Comparison of ENCODE assay signal across 26 mouse cellular contexts in the genomic region with DNA sequence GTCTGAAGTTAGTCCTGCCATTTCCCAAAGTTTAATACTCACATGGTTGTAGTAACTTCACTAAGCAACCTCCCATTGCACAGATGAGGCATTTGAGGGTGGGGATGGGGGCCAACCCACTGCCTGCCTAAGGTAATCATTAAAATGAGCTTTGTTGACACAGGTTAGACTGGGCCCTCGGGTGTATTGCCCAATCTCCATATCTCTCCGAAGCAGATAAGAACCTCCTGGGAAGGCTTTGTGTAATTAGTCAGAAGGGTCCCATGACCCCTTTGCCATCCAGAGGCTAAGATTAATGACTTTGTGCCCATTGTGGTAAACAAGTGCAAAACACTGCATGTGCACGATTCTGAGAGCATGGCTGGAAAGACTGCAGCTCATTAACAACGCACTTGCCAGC. TPM values are rescaled to one million over a fixed set of nuclear protein-coding genes. Genes with fewer than 3 reads are reported as not detected.
DNase-seq lines count a peak whose midpoint lies in the region; ATAC-seq and TF ChIP-seq lines count a peak whose summit lies in the region.
"Had no signal": no experiment of that assay in that cellular context is flagged by ENCODE, and none has a peak within 500 bp of the region (broad histone marks: within the 10 kb centered on the region; RNA-seq: fewer than 3 reads in every experiment).

No protein-coding gene starts in this region.

- no peak for TF ChIP-seq POLR2A in kidney, adult 2 months (IDR thresholded peaks at IDR 0.05; ENCODE audit: low read depth, low read length)

- H3K27me3 ChIP-seq in intestine, embryonic 15.5 days (replicated peaks): no peaks in the 10 kb centered on the region
- no peaks in the 10 kb centered on the region for H3K27me3 ChIP-seq in intestine, postnatal 0 days (replicated peaks; ENCODE audit: control insufficient read depth, insufficient read depth, low read length)
- H3K27me3 ChIP-seq in liver, embryonic 14.5 days (ENCODE audit: control insufficient read depth, insufficient read depth, low read length): no peaks in the 10 kb centered on the region
- no peaks in the 10 kb centered on the region for H3K27me3 ChIP-seq in stomach, embryonic 16.5 days (ENCODE audit: control insufficient read depth, insufficient read depth, low read length)
- no peaks in the 10 kb centered on the region for H3K27me3 ChIP-seq in kidney, adult 2 months (replicated peaks; ENCODE audit: control insufficient read depth, insufficient read depth, low read length)
- H3K27me3 ChIP-seq: forebrain, embryonic 15.5 days; hindbrain, embryonic 12.5 days; limb, embryonic 12.5 days; lung, embryonic 15.5 days; neural tube, embryonic 12.5 days had no signal

- no peak for TF ChIP-seq EP300 in liver, embryonic 14.5 days (IDR thresholded peaks at IDR 0.05; ENCODE audit: low read depth)

- H3K9me3 ChIP-seq in intestine, embryonic 15.5 days: no peaks in the 10 kb centered on the region
- no peaks in the 10 kb centered on the region for H3K9me3 ChIP-seq in intestine, postnatal 0 days (ENCODE audit: control insufficient read depth)
- no peaks in the 10 kb centered on the region for H3K9me3 ChIP-seq in liver, embryonic 14.5 days (ENCODE audit: control insufficient read depth, low read length)
- no peaks in the 10 kb centered on the region for H3K9me3 ChIP-seq in stomach, embryonic 16.5 days (replicated peaks; ENCODE audit: control insufficient read depth, low read length)
- H3K9me3 ChIP-seq: forebrain, embryonic 15.5 days; hindbrain, embryonic 12.5 days; limb, embryonic 12.5 days; lung, embryonic 15.5 days; neural tube, embryonic 12.5 days had no signal

- no peaks in the 10 kb centered on the region for H3K4me1 ChIP-seq in intestine, embryonic 15.5 days (replicated peaks)
- H3K4me1 ChIP-seq in intestine, postnatal 0 days (replicated peaks; ENCODE audit: control insufficient read depth, insufficient read depth, low read length): no peaks in the 10 kb centered on the region
- peaks cover 0 to 12% of the 10 kb centered on the region in 2 experiments; a peak in 2 of 4 replicates for H3K4me1 ChIP-seq in liver, embryonic 14.5 days (replicated peaks; ENCODE audit: control insufficient read depth in 2 of 2, insufficient read depth in 2 of 2, low read length in 1 of 2)
- no peaks in the 10 kb centered on the region for H3K4me1 ChIP-seq in stomach, embryonic 16.5 days (ENCODE audit: control insufficient read depth, insufficient read depth, low read length)
- H3K4me1 ChIP-seq in kidney, adult 2 months (ENCODE audit: control insufficient read depth, insufficient read depth, low read length): no peaks in the 10 kb centered on the region
- H3K4me1 ChIP-seq: hindbrain, embryonic 12.5 days; limb, embryonic 12.5 days; neural tube, embryonic 12.5 days had no signal

- peak; percentile 94 for ATAC-seq in intestine, embryonic 15.5 days
- ATAC-seq in intestine, postnatal 0 days: peak; percentile 53
- peak; percentile 79 for ATAC-seq in liver, embryonic 14.5 days (ENCODE audit: insufficient read depth)
- peak; percentile 92 for ATAC-seq in stomach, embryonic 16.5 days (ENCODE audit: insufficient read depth, low FRiP score)
- ATAC-seq: forebrain, embryonic 15.5 days had no signal

- peak in 2 of 3 experiments; percentile 22 to 27 for DNase-seq in liver, embryonic 14.5 days (ENCODE audit: low read depth in 3 of 3, low spot score in 3 of 3)
- DNase-seq in kidney, adult 2 months: no peak
- no peak for DNase-seq in embryo, embryonic 9.5 days (ENCODE audit: extremely low spot score)
- DNase-seq in right cerebral cortex, postnatal 10 days (ENCODE audit: low spot score in 2 of 2): no peak
- DNase-seq: adrenal gland, postnatal 14 days; cerebellum, adult 2 months; cerebellum, postnatal 25 days; embryo, embryonic 11 days; kidney, postnatal 25 days; lung, postnatal 36 days; midbrain, embryonic 14.5 days; right cerebral cortex, postnatal 25 days; spleen, adult 18-20 months; thymus, adult 18-20 months had no signal

- 25% methylated on average over 4 of the region's 4 CpGs for WGBS in intestine, embryonic 15.5 days
- WGBS in intestine, postnatal 0 days: 11% methylated on average over 4 of the region's 4 CpGs
- WGBS in liver, embryonic 14.5 days (ENCODE audit: insufficient replicate concordance): 25% methylated on average over 4 of the region's 4 CpGs
- 15% methylated on average over 4 of the region's 4 CpGs for WGBS in stomach, embryonic 16.5 days
- WGBS in kidney, adult 2 months: 61% methylated on average over 4 of the region's 4 CpGs

- H3K27ac ChIP-seq in intestine, embryonic 15.5 days: no peak overlapping the region
- H3K27ac ChIP-seq in intestine, postnatal 0 days (ENCODE audit: low read depth, low read length): no peak overlapping the region
- H3K27ac ChIP-seq in liver, embryonic 14.5 days: no peak overlapping the region
- H3K27ac ChIP-seq in stomach, embryonic 16.5 days (ENCODE audit: low read length): no peak overlapping the region
- H3K27ac ChIP-seq in kidney, adult 2 months (ENCODE audit: insufficient read depth, low read depth, low read length): no peak overlapping the region
- H3K27ac ChIP-seq: forebrain, embryonic 15.5 days; hindbrain, embryonic 12.5 days; layer of hippocampus, adult 2 months; limb, embryonic 12.5 days; lung, embryonic 15.5 days; neural tube, embryonic 12.5 days had no signal

- no peak overlapping the region for H3K4me2 ChIP-seq in intestine, embryonic 15.5 days (replicated peaks)
- H3K4me2 ChIP-seq in intestine, postnatal 0 days (replicated peaks; ENCODE audit: low read depth): no peak overlapping the region; the same call in 1 of the 2 replicates
- no peak overlapping the region for H3K4me2 ChIP-seq in liver, embryonic 14.5 days (ENCODE audit: low read depth)
- H3K4me2 ChIP-seq in stomach, embryonic 16.5 days (ENCODE audit: low read depth, low read length): no peak overlapping the region
- H3K4me2 ChIP-seq: forebrain, embryonic 15.5 days; heart, embryonic 11.5 days; hindbrain, embryonic 12.5 days; limb, embryonic 12.5 days; lung, embryonic 15.5 days; neural tube, embryonic 12.5 days had no signal

- no peaks in the 10 kb centered on the region for H3K36me3 ChIP-seq in intestine, embryonic 15.5 days
- H3K36me3 ChIP-seq in intestine, postnatal 0 days (ENCODE audit: control insufficient read depth, insufficient read depth): no peaks in the 10 kb centered on the region
- no peaks in the 10 kb centered on the region for H3K36me3 ChIP-seq in liver, embryonic 14.5 days (replicated peaks; ENCODE audit: control insufficient read depth, insufficient read depth, low read depth)
- no peaks in the 10 kb centered on the region for H3K36me3 ChIP-seq in stomach, embryonic 16.5 days (ENCODE audit: control insufficient read depth, insufficient read depth, low read length)
- H3K36me3 ChIP-seq in kidney, adult 2 months (ENCODE audit: control insufficient read depth, insufficient read depth, low read length): no peaks in the 10 kb centered on the region
- H3K36me3 ChIP-seq: forebrain, embryonic 15.5 days; hindbrain, embryonic 12.5 days; limb, embryonic 12.5 days; lung, embryonic 15.5 days; neural tube, embryonic 12.5 days had no signal

- no peak overlapping the region for H3K9ac ChIP-seq in intestine, embryonic 15.5 days
- no peak overlapping the region for H3K9ac ChIP-seq in intestine, postnatal 0 days (ENCODE audit: low read depth, low read length)
- H3K9ac ChIP-seq in liver, embryonic 14.5 days (replicated peaks): no peak overlapping the region
- no peak overlapping the region for H3K9ac ChIP-seq in stomach, embryonic 16.5 days (ENCODE audit: low read length)
- H3K9ac ChIP-seq: forebrain, embryonic 15.5 days; hindbrain, embryonic 12.5 days; limb, embryonic 12.5 days; lung, embryonic 15.5 days; neural tube, embryonic 12.5 days had no signal

- no peak for TF ChIP-seq CTCF in intestine, postnatal 0 days (IDR thresholded peaks at IDR 0.05; ENCODE audit: low read depth)
- TF ChIP-seq CTCF in liver, embryonic 14.5 days (IDR thresholded peaks at IDR 0.05; ENCODE audit: low read depth): no peak
- no peak for TF ChIP-seq CTCF in kidney, adult 2 months (conservative IDR thresholded peaks at IDR 0.05; ENCODE audit: insufficient read depth, insufficient read length, low read depth, low read length)

- H3K4me3 ChIP-seq in intestine, embryonic 15.5 days (replicated peaks): no peak overlapping the region
- no peak overlapping the region for H3K4me3 ChIP-seq in intestine, postnatal 0 days (ENCODE audit: low read depth, low read length)
- H3K4me3 ChIP-seq in liver, embryonic 14.5 days (ENCODE audit: insufficient read depth in 1 of 2, low read depth in 2 of 2, low read length in 2 of 2): no peak overlapping the region
- H3K4me3 ChIP-seq in stomach, embryonic 16.5 days (replicated peaks; ENCODE audit: low read length): no peak overlapping the region
- no peak overlapping the region for H3K4me3 ChIP-seq in kidney, adult 2 months (ENCODE audit: insufficient read depth, low read depth, low read length)
- H3K4me3 ChIP-seq: forebrain, embryonic 15.5 days; hindbrain, embryonic 12.5 days; layer of hippocampus, adult 2 months; limb, embryonic 12.5 days; lung, embryonic 15.5 days; neural tube, embryonic 12.5 days had no signal

RNA-seq across cellular contexts. Expression of gene Amdhd1, which starts 22.1 kb away (rescaled TPM):
- 0.85 and 1.2 TPM in 2 replicates for polyA plus RNA-seq in intestine, embryonic 15.5 days (2015; fragmentation: Nextera tagmentation; extraction: Ambion mirVana)
- 0.09 TPM in 1 of 2 replicates, not detected in the other for polyA plus RNA-seq in intestine, postnatal 0 days (2015; fragmentation: Nextera tagmentation; extraction: Ambion mirVana)
- 4.1 and 5.7 TPM in 2 replicates for polyA plus RNA-seq in liver, embryonic 14.5 days (2012; rRNA removed)
- 9.7 and 10.1 TPM in 2 replicates for polyA plus RNA-seq in liver, embryonic 14.5 days (2014; fragmentation: Nextera tagmentation; extraction: Ambion mirVana)
- polyA plus RNA-seq in stomach, embryonic 16.5 days (2015; fragmentation: Nextera tagmentation; extraction: Ambion mirVana): 1.3 and 1.7 TPM in 2 replicates
- polyA plus RNA-seq in kidney, adult 2 months (2012; rRNA removed): 3.1 and 3.3 TPM in 2 replicates
- polyA plus RNA-seq: cerebellum, adult 2 months; forebrain, embryonic 15.5 days; midbrain, embryonic 14.5 days; neural tube, embryonic 12.5 days had no signal

RNA-seq across cellular contexts. Expression of gene Ccdc38, which starts 22.7 kb away (rescaled TPM):
- polyA plus RNA-seq in intestine, embryonic 15.5 days (2015; fragmentation: Nextera tagmentation; extraction: Ambion mirVana): 0.29 and 0.33 TPM in 2 replicates
- polyA plus RNA-seq in intestine, postnatal 0 days (2015; fragmentation: Nextera tagmentation; extraction: Ambion mirVana): 0.10 and 0.14 TPM in 2 replicates
- 0.02 TPM in 1 of 2 replicates, not detected in the other for polyA plus RNA-seq in liver, embryonic 14.5 days (2012; rRNA removed)
- polyA plus RNA-seq in liver, embryonic 14.5 days (2014; fragmentation: Nextera tagmentation; extraction: Ambion mirVana): 0.09 and 0.15 TPM in 2 replicates
- 0.25 and 0.35 TPM in 2 replicates for polyA plus RNA-seq in stomach, embryonic 16.5 days (2015; fragmentation: Nextera tagmentation; extraction: Ambion mirVana)
- polyA plus RNA-seq in kidney, adult 2 months (2012; rRNA removed): 0.03 TPM in 1 of 2 replicates, not detected in the other

RNA-seq across cellular contexts. Expression of gene Hal, which starts 29.2 kb away (rescaled TPM):
- polyA plus RNA-seq in intestine, embryonic 15.5 days (2015; fragmentation: Nextera tagmentation; extraction: Ambion mirVana): 0.52 and 0.84 TPM in 2 replicates
- 5.1 and 6.4 TPM in 2 replicates for polyA plus RNA-seq in intestine, postnatal 0 days (2015; fragmentation: Nextera tagmentation; extraction: Ambion mirVana)
- 1.5 and 2.1 TPM in 2 replicates for polyA plus RNA-seq in liver, embryonic 14.5 days (2012; rRNA removed)
- polyA plus RNA-seq in liver, embryonic 14.5 days (2014; fragmentation: Nextera tagmentation; extraction: Ambion mirVana): 4.7 and 5.6 TPM in 2 replicates
- 3.0 and 3.7 TPM in 2 replicates for polyA plus RNA-seq in stomach, embryonic 16.5 days (2015; fragmentation: Nextera tagmentation; extraction: Ambion mirVana)
- polyA plus RNA-seq in kidney, adult 2 months (2012; rRNA removed): 0.22 and 0.26 TPM in 2 replicates
- polyA plus RNA-seq: forebrain, embryonic 15.5 days; heart, embryonic 11.5 days; heart, postnatal 0 days; kidney, embryonic 14.5 days; limb, embryonic 12.5 days; lung, embryonic 15.5 days; midbrain, embryonic 14.5 days had no signal

Comparison
In these comparisons a context has a peak if more than half of its experiments do, and no peak if none do; other contexts are left out.
1. DNase-seq: peak in liver, embryonic 14.5 days (2 of 3); none in kidney, adult 2 months (single experiment), embryo, embryonic 9.5 days (single experiment) and right cerebral cortex, postnatal 10 days (0 of 2).
2. Peak in every context shown above with its lines, with median percentiles within 50 percentile points of each other: ATAC-seq.